Mouse (Mus musculus) forebrain, embryonic 16.5 days (tissue): ENCODE measurements around the gene Lrrk2. TPM values are rescaled to one million over a fixed set of nuclear protein-coding genes. Genes with fewer than 3 reads are reported as not detected.

Source experiments
- ATAC-seq: fragments of 200-750 bp; cut with Nextera tagmentation; 2 replicates; pipeline ENCODE4 v1.8.0; 2017; ENCODE audit warnings: mild to moderate bottlenecking, moderate library complexity
- H3K27ac ChIP-seq: fragments of 300-500 bp; sonication (generic); 2 replicates; pipeline ENCODE4 v1.5.1; 2014; ENCODE audit warnings: low read length, control low read depth
- H3K27me3 ChIP-seq: fragments of 300-500 bp; sonication (generic); replicated peaks from 2 replicates; pipeline ENCODE4 v1.6.1; 2014; ENCODE audit warnings: low read length; ENCODE audit not compliant: control insufficient read depth, insufficient read depth
- H3K36me3 ChIP-seq: fragments of 300-500 bp; sonication (generic); 2 replicates; pipeline ENCODE4 v1.6.1; 2014; ENCODE audit not compliant: control insufficient read depth, insufficient read depth
- H3K4me1 ChIP-seq: fragments of 300-500 bp; sonication (generic); replicated peaks from 2 replicates; pipeline ENCODE4 v1.6.1; 2014; ENCODE audit warnings: low read length; ENCODE audit not compliant: control insufficient read depth, insufficient read depth
- H3K4me2 ChIP-seq: fragments of 300-500 bp; sonication (generic); 2 replicates; pipeline ENCODE4 v1.6.1; 2014; ENCODE audit warnings: mild to moderate bottlenecking, low read length, control low read depth
- H3K4me3 ChIP-seq: fragments of 300-500 bp; sonication (generic); replicated peaks from 2 replicates; pipeline ENCODE4 v1.5.1; 2014; ENCODE audit warnings: mild to moderate bottlenecking, low read length, control low read depth
- H3K9ac ChIP-seq: fragments of 300-500 bp; sonication (generic); replicated peaks from 2 replicates; pipeline ENCODE4 v1.6.1; 2014; ENCODE audit warnings: low read depth, low read length, control low read depth
- H3K9me3 ChIP-seq: fragments of 300-500 bp; sonication (generic); 2 replicates; pipeline ENCODE4 v1.6.1; 2016; ENCODE audit warnings: low read length; ENCODE audit not compliant: control insufficient read depth
- WGBS: fragments of 180-500 bp; shearing (Covaris S2); extraction: QIAGEN DNeasy Blood & Tissue Kit; methylation state at CpG from one replicate; pipeline ENCODE4 v1.1.7; 2014; 5-methylcytosine and 5-hydroxymethylcytosine counted together
- polyA plus RNA-seq: library from polyadenylated mRNA; unstranded; fragments of >200 nt; fragmentation: Nextera tagmentation; extraction: Ambion mirVana; gene quantifications from 2 replicates; pipeline ENCODE4 v1.2.1, GENCODE M21; 2015

Gene Lrrk2
- polyA plus RNA-seq, 1 experiment from 2014 or later: 1.8 TPM

DNA sequence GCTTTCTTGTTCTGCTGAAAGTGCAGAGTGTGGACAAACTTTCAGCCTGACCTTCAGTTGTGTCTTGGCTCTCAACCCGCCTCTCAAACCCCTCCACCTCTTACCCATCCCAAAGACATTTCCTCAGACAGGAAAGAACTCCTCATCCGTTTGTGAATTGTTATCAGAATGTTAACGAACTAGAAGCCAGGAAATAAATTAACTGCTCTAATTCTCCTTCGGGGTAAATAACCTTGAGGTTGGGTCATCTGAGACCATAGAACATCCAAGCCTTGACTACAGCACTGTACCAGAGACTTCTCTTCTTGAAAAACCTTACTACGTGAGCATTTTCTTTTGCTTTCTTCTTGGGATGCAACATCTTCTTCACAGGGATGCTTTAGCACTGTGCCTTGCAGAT is 988 bp upstream of the Lrrk2 start:
- no peaks in the 10 kb centered on the region for H3K36me3 ChIP-seq

DNA sequence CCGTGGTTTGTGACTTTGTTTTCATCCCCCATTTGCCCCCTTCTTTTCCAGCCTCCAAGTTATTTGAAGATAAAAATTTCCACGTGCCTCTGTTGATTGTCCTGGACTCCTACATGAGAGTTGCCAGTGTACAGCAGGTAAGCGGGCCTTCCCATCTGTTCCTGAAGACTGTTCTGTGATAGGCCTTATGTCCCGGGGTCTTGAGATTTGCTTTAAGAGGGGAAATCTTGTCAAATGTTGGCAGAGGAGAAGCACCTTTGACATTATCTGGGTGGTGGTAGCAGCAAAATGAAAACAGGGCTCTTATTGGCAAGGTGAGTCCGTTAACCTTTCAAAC is 562 bp downstream of the Lrrk2 start:
- peak overlapping the region; percentile 54 for H3K4me3 ChIP-seq
- WGBS: 28% methylated on average over 5 of the region's 5 CpGs
- no peak for ATAC-seq

More for the DNA sequence above, 988 bp upstream of the Lrrk2 start:
- H3K9me3 ChIP-seq: no peaks in the 10 kb centered on the region
- no peak overlapping the region for H3K27ac ChIP-seq
- no peaks in the 10 kb centered on the region for H3K27me3 ChIP-seq
- WGBS: 75% methylated on average over 5 of the region's 5 CpGs
- H3K9ac ChIP-seq: no peak overlapping the region
- ATAC-seq: no peak
- no peak overlapping the region for H3K4me3 ChIP-seq
- H3K4me2 ChIP-seq: no peak overlapping the region
- H3K4me1 ChIP-seq: no peaks in the 10 kb centered on the region; the same call in 1 of the 2 replicates

DNA sequence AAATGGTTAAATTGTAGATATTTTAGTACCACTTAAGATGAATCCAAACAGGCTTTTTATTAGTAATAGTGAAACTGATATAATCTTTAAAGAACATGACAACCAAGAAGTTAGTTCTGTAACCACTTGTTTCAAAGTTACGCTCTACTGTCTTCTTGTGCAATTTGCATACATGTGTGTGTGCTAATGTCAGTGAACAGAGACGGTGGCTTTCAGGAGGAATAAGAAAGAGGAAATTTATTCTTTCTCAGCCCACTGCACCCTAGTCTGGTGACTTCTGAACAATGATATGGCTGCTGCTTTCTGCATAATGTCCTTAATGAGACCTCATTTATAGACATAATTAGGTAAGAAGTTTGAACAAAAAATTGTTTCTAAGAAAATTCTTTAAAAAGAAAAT is 7.1 kb downstream of the Lrrk2 start:
- H3K36me3 ChIP-seq: no peaks in the 10 kb centered on the region
- H3K27ac ChIP-seq: no peak overlapping the region
- no peaks in the 10 kb centered on the region for H3K4me1 ChIP-seq
- no peak overlapping the region for H3K4me2 ChIP-seq
- no peak overlapping the region for H3K9ac ChIP-seq
- no peak for ATAC-seq
- H3K9me3 ChIP-seq: no peaks in the 10 kb centered on the region
- no peak overlapping the region for H3K4me3 ChIP-seq
- 52% methylated on average over 2 of the region's 2 CpGs for WGBS
- H3K27me3 ChIP-seq: no peaks in the 10 kb centered on the region

More for the DNA sequence above, 562 bp downstream of the Lrrk2 start:
- peak overlapping the region; percentile 72 for H3K4me2 ChIP-seq
- no peaks in the 10 kb centered on the region for H3K27me3 ChIP-seq
- peak overlapping the region; percentile 68 for H3K9ac ChIP-seq
- H3K36me3 ChIP-seq: no peaks in the 10 kb centered on the region
- no peaks in the 10 kb centered on the region; the same call in 1 of the 2 replicates for H3K4me1 ChIP-seq
- no peak overlapping the region for H3K27ac ChIP-seq
- no peaks in the 10 kb centered on the region for H3K9me3 ChIP-seq

DNA sequence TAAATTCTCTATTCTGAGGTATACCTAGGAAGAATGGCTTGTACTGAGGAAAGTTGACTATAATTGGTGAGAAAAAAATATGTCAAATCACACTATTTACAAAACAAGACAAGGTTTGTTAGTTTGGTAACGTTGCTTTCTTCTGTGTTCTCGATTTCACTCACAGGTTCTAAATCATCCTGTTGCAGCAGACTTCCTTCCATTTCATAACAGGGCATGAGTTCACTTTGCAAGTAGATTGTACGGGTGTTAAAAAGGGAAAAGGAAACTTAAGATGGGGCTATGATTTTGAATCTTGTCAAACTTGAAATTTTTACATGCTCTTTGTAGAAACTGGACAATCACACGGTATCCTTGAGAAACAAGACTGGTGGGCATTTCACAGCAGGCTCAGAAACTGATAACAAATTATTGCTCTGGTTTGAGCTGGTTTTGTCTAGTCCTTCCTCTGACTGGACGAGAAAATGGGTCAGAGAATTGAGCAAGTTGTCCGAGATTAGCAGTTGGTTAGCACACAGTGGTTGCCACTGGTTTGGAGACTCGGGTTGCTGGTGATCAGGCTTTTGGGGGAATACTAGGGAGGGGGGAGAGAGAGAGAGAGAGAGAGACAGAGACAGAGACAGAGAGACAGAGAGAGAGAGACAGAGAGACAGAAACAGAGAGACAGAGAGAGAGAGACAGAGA is 13.0 kb downstream of the Lrrk2 start:
- no peak for ATAC-seq

DNA sequence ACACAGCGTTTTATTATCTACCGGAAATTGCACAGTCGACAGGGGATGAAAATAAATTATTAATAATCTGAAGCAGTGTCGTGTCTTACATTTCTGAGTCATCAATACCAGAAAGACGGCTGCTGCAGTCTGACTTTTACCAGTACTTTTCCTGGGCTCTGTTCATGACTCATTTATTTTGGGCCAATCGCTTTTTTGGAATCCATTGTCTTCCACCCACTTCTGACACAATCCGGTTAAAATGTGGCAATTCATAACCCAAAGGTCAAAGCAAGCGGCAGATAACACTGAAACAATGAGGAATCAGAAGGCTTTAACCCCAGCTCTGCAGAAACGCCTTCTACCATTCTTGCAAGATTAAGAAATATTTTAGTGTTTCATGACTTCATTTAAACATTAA is 17.7 kb downstream of the Lrrk2 start:
- 87% methylated on average over 9 of the region's 9 CpGs for WGBS
- Histone ChIP-seq H3K27me3 (no peaks in the 10 kb centered on the region), H3K36me3 (no peaks in the 10 kb centered on the region)

More for the DNA sequence above, 13.0 kb downstream of the Lrrk2 start:
- H3K27me3 ChIP-seq: no peaks in the 10 kb centered on the region
- no peak overlapping the region for H3K4me3 ChIP-seq
- no peak overlapping the region for H3K9ac ChIP-seq
- no peaks in the 10 kb centered on the region for H3K4me1 ChIP-seq
- no peak overlapping the region for H3K4me2 ChIP-seq
- H3K36me3 ChIP-seq: no peaks in the 10 kb centered on the region
- no peak overlapping the region for H3K27ac ChIP-seq
- H3K9me3 ChIP-seq: no peaks in the 10 kb centered on the region
- 89% methylated on average over 7 of the region's 7 CpGs for WGBS

DNA sequence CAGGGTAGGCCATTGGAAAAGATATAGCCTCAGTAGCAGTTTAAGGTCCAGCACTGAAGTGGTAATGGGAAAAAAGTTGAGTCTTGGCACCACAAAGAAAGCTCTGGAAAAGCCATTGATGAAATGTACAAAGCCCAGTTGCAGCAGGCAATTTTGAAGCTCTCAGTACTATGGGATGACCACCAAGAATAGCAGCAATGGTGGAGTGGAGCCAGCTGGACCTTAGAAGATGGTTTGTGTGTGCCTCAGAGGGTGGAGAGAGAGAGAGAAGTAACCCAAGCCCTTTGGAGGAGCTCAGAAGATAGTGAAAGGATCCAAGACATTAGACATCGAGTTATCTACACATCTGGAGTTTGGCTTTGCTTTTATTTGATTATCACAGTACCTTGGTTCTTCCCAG is 20.1 kb downstream of the Lrrk2 start:
- no peaks in the 10 kb centered on the region for H3K9me3 ChIP-seq
- no peak overlapping the region for H3K4me3 ChIP-seq
- no peak overlapping the region for H3K27ac ChIP-seq
- no peaks in the 10 kb centered on the region for H3K36me3 ChIP-seq
- no peak overlapping the region for H3K9ac ChIP-seq
- ATAC-seq: no peak
- no peaks in the 10 kb centered on the region for H3K4me1 ChIP-seq
- H3K4me2 ChIP-seq: no peak overlapping the region
- 90% methylated on average over 1 of the region's 1 CpGs for WGBS
- no peaks in the 10 kb centered on the region for H3K27me3 ChIP-seq

More for the DNA sequence above, 17.7 kb downstream of the Lrrk2 start:
- H3K4me2 ChIP-seq: no peak overlapping the region
- no peak for ATAC-seq
- no peak overlapping the region for H3K27ac ChIP-seq
- no peaks in the 10 kb centered on the region for H3K4me1 ChIP-seq
- H3K4me3 ChIP-seq: no peak overlapping the region
- H3K9ac ChIP-seq: no peak overlapping the region
- no peaks in the 10 kb centered on the region for H3K9me3 ChIP-seq

DNA sequence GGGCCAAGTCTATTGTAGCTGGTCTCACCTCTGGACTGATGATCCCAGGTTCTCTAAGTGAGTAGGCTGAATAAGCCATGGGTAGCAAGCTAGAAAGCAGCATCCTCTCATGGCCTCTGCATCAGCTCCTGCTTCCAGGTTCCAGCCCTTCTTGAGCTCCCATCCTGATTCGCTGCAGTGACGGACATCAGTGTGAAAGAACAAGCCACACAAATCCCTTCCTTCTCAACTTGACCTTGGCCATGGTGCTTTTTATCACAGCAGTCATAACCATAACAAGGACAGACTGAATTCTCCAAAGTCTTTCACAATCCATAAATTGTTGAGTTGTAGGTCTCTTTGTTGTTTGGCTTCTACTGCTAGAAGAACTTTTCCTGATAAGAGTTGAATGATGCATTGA is 20.9 kb downstream of the Lrrk2 start:
- Histone ChIP-seq H3K9ac (no peak overlapping the region), H3K4me1 (no peaks in the 10 kb centered on the region), H3K4me2 (no peak overlapping the region), H3K9me3 (no peaks in the 10 kb centered on the region), H3K27ac (no peak overlapping the region), H3K4me3 (no peak overlapping the region), H3K36me3 (no peaks in the 10 kb centered on the region), H3K27me3 (no peaks in the 10 kb centered on the region)
- no peak for ATAC-seq
- 96% methylated on average over 2 of the region's 2 CpGs for WGBS

DNA sequence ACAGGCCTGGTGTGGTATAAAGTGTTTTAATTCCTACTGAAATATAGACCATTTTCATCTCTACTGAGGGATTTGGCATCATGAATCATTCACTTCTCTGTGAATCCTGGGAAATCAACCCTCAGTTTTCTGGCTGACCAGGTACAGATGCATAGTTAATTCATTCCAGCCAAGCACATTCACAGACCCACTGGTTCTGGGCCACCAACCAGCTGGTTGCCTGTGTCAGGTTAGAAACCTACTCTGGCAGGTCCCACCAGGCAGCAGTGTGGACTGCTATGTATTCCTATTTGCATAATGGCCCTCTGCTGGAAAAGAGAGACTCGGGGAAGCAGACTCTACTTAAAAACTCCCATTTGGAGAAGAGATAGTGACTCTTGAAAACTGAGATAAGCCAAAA is 27.9 kb downstream of the Lrrk2 start:
- H3K27ac ChIP-seq: no peak overlapping the region
- WGBS: 27% methylated on average over 1 of the region's 1 CpGs
- H3K27me3 ChIP-seq: no peaks in the 10 kb centered on the region
- H3K4me2 ChIP-seq: no peak overlapping the region
- peaks cover 10% of the 10 kb centered on the region for H3K4me1 ChIP-seq
- H3K9me3 ChIP-seq: no peaks in the 10 kb centered on the region
- ATAC-seq: no peak
- no peaks in the 10 kb centered on the region for H3K36me3 ChIP-seq
- no peak overlapping the region for H3K4me3 ChIP-seq
- H3K9ac ChIP-seq: no peak overlapping the region

DNA sequence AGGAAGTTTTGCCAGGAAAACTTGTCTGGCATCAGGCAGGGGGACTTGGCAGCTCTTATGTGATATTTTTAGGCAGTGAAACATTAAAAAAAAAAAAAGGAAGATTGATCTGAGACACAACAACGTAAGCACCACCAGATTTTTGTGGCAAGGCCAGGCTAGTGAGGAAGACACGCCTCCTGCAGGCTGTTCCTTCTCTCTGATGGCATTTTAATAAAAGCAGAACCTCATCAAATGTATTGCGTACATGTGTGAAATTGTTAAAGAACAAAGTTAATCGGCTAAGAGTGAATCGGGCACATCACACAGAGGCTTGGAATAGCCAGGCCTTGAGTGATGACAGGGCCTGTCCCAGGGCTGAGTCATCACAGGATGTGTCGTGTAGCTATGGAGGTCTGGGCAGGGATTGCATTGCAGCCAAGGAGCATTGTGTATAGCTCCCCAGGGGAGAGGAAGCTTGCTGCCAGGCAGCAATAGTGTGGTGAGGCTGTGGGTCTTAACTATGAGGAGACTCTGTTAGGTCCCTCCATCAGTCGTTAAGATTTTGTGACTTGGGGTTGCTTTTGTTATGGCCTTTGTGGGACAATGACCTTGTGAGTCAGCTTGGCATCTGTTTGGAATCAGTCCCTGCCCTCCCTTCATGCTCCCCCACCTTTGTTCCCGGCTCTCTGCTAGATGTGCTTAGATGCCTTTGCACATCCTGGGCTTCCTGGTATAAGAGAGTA is 30.2 kb downstream of the Lrrk2 start:
- Histone ChIP-seq H3K9ac (no peak overlapping the region), H3K4me1 (peaks cover 10% of the 10 kb centered on the region), H3K4me3 (no peak overlapping the region), H3K4me2 (no peak overlapping the region), H3K9me3 (no peaks in the 10 kb centered on the region), H3K36me3 (no peaks in the 10 kb centered on the region), H3K27ac (no peak overlapping the region), H3K27me3 (no peaks in the 10 kb centered on the region)
- WGBS: 33% methylated on average over 8 of the region's 8 CpGs
- peak; percentile 61 for ATAC-seq
